Mouse (Mus musculus) urinary bladder, adult 2 months (tissue): ENCODE data around the gene Med27. TPM values are rescaled to one million over a fixed set of nuclear protein-coding genes. Genes with fewer than 3 reads are reported as not detected.

Experiments used
- DNase-seq: peaks from one replicate; pipeline ENCODE4 v3.0.0; 2022; ENCODE audit warnings: low spot score
- polyA plus RNA-seq: library from polyadenylated mRNA; depleted of rRNA; stranded (reverse); fragments of >200 nt; gene quantifications from 2 replicates; pipeline ENCODE4 v1.2.3, GENCODE M21; 2012

Gene Med27
- polyA plus RNA-seq, 1 experiment, result 40.2 TPM

GRCm38 (mm10) chr2:29391996-29392395 is 45.4 kb downstream of the Med27 start:
- no peak for DNase-seq

GRCm38 (mm10) chr2:29400234-29400633 is 53.6 kb downstream of the Med27 start:
- no peak for DNase-seq

- DNase-seq, result no peak
Measured at GRCm38 (mm10) chr2:29400812-29401211, 54.2 kb downstream of the Med27 start.

- no peak for DNase-seq
Measured at GRCm38 (mm10) chr2:29401868-29402267, 55.2 kb downstream of the Med27 start.

DNA sequence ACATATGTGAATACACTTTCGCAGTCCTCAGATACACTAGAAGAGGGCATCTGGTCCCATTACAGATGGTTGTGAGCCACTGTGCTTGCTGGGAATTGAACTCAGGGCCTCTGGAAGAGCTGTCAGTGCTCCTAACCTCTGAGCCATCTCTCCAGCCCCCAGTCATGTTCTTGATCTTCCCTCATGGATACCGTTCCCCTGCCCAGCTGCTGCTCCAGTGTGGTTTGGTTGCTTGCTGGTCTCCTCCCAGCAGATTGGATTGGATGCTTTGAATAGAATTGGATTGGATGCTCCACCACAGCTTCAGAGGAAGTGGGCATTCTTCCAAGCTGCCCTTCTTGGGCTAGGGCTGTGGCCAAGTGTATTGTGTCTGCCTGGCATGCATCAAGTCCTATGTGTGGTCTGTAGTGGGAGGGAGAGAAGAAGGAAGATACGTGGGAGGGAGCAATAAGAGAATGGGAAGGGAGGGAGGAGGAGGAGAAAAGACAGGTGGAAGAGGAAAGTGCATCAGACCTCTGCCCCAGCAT is 56.0 kb downstream of the Med27 start:
- no peak for DNase-seq

- DNase-seq, result no peak
Measured at GRCm38 (mm10) chr2:29403799-29404530, 57.3 kb downstream of the Med27 start.

GRCm38 (mm10) chr2:29404931-29405330 is 58.3 kb downstream of the Med27 start:
- DNase-seq, result no peak

DNA sequence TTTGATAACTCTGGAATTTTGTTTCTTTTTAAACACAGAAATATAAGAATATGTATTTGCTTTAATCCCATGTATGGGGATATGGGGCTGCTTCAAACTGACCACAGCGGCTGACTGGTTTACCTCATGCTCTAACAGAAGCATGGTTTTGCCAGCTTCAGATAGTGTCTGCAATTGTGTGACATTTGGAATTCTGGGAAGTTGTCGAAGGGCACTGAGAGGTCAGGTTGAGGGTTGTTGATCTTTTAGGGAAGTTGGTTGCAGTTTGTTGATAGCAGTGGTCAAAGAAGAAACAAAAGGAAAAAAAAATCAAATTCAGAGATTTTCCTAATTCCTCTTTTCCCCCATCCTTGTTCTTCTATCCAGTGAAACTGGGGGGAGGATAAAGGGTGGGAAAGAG is 59.2 kb downstream of the Med27 start:
- no peak for DNase-seq

DNA sequence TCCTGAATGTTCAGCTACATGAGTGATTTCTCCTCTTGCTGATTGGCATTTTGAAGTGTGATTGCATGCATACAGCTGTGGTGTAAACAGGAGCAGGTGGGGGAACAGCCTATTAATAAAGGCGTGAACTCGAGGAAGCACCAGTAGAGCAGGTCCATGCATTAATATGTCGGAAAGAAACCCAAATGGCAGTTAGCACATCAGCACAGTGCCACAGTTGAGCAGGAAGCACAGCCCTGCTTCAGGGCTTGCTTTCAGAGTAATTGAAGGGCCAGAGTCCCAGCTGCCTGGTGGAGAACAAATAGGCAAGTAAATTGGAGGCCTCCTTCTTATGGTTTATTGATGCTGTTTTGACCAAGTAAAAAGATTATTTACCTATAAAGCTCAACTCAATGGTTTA is 60.7 kb downstream of the Med27 start:
- no peak for DNase-seq

DNA sequence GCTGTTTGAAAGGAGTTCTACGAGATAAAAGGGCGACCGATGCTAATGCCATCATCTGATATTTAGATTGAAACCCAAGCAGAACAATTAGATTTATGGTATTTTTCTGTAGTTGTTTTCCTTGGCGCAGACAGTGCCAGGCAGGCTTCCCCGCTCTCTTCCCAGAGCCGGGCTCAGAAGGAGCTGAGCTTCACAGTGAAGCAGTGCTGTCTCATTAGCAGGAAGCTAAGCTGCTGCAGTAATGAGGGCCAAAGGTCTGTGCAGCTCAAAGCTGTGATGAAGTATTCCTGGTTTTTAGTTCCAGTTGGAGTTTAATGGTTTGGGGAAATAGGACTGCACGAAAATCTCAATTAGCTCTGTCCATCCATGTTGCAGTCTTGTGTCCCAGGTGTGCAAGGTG is 61.1 kb downstream of the Med27 start:
- DNase-seq, result no peak

- no peak for DNase-seq
Measured at GRCm38 (mm10) chr2:29410884-29411283, 64.3 kb downstream of the Med27 start.

- no peak for DNase-seq
Measured at GRCm38 (mm10) chr2:29412458-29412857, 65.8 kb downstream of the Med27 start.

- no peak for DNase-seq
Measured at GRCm38 (mm10) chr2:29413259-29413993, 66.8 kb downstream of the Med27 start.

DNA sequence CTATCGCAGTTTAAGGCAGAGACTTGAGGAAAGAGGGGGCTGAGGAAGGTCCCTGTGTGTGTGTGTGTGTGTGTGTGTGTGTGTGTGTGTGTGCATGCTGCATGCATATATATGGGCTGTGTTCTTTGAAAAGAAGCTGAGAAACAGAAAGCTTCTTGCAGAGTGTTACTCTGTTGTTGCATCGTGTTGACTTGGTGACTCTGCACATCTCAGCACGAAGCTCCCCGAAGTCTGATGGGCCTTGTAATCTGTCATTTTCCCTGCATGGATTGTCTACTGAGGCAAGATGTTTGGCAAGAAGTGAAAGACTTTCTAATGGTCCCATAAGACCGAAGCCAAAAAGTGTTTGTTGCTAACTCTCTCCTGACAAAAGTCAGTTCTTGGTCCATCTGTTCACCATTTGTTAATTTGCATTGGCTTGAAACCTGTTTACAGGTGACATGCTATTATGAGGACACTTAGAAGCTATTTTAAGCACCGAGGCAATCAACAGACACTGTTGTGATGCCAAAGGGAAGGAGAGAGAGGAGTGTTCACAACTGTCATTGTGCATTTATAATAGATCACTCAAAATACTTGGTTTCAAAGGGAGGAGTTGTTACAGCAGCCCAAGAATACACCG is 68.3 kb downstream of the Med27 start:
- no peak for DNase-seq

DNA sequence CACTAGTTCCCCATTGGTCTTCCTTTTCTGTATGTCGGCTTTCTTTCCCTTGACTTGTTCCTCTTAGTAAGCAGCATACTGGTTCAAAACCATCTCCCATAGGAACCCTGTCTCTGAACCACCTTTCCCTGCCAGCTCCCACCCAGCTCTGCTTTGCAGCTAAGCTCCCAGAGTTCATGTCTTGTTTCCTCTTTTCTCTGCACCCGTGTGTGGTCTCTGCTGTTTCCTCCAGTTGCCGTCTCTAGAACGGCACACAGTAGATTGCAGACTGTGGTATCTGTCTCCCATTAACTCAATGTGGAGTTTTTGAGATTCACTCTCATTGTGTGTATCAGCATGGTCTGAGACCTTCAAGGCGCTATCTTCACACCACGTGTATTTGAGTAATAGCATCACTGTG is 71.9 kb downstream of the Med27 start:
- DNase-seq, result no peak

DNA sequence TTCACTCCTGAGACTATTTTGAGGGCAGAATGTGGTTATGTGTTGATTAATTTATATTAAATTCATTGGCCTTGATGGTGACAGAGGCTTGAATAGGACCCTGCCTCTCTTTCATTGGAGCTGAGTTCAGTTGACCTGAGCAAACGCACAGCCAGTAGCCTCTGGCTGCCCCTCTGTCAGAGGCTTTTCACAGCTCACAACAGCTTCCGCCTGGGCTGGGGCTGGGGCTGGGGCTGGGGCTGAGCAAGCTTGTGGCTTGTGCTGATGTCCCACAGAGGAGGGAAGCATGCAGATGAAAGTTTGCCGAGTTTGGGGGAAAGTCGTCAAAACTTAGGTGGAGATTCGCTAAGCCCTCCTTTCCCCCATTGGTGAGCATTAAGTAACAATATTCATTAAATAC is 72.8 kb downstream of the Med27 start:
- no peak for DNase-seq

DNA sequence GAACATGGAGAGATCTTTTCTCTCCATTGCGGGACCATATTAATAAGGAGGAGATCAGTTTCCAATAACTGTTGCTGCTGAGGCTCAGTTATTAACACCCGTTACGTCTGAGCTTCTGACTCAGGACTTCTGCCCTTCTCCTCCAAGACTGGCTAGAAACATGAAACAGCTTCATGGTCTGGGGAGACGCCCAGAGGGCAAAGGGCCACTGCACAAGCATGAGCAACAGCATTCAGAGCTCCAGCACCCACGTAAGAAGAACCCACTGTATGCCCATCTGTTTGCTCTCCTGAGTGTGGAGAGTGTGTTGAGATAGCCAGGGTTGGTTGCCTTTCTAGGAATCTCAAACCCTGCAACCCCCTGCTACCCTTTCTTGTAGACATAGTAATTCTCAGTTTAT is 73.3 kb downstream of the Med27 start:
- DNase-seq, result no peak

DNA sequence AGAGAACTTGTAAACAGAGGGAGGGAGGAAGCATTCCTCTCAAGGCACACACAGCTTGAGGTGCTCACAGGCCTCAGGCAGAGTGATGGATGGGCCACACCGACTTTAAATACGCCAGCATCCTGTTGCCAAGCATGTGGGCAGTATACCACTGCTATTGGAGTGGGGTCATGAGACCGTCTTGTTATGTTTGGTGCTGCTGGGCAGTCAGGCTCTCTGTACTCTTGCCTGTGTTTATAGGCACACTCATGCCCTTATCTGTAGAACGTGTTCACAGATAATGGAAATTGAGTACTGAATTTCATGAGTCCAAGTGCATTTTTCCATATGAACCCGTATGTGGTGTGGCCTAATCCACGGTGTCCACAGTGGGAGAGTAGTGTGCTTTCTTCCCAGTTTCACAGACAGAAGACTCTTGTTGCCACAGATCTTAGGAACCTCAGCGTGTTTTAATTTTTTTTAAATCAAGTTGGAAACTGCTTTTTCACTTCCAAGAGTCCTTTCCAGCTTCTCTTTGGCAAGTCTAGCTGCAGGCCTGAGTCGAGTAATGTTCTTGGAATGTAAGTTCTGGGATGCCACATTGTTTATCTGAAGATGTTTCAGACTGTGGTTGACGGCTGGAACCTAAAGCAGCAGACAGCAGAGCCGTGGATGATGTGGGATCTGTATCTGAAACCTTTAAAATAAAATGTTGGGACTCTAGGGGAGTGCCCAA is 75.7 kb downstream of the Med27 start:
- DNase-seq, result no peak

GRCm38 (mm10) chr2:29423059-29423458 is 76.4 kb downstream of the Med27 start:
- no peak for DNase-seq

GRCm38 (mm10) chr2:29425386-29425785 is 78.8 kb downstream of the Med27 start:
- no peak for DNase-seq

DNA sequence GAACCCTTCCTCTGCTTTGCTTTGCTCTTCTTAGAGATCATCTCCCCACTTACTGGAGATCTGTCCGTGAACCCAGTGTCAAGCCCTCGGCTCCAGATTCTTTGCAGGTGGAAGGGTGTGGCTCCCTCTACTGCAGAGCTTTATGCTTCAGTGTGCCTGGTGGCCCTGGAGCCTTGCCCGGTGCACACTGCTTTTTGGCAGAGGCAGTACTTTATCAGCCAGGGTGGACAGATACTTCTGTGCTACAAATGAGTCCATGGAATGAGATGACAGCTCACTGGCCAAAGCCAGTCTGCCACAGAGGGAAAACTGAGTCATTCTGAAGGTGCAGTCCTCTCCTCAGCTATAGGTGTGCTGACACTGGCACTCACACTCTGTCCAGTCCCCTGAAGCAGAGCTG is 80.1 kb downstream of the Med27 start:
- no peak for DNase-seq

- DNase-seq, result no peak
Measured at GRCm38 (mm10) chr2:29432565-29432964, 85.9 kb downstream of the Med27 start.
